Mouse (Mus musculus): Measurements from ENCODE around the gene Ntrk3.

The Ntrk3 gene

GRCm38 (mm10) chr7:78623686-78624085, 114.1 kb downstream of the Ntrk3 start:
- peak; percentile 48 for DNase-seq (ENCODE audit: low spot score)

- DNase-seq (ENCODE audit: low spot score): peak; percentile 43
Measured at GRCm38 (mm10) chr7:78621115-78621514, 116.7 kb downstream of the Ntrk3 start.

- DNase-seq (ENCODE audit: low spot score): no peak
Measured at GRCm38 (mm10) chr7:78619818-78620577, 117.8 kb downstream of the Ntrk3 start.

GRCm38 (mm10) chr7:78605538-78606130, 132.2 kb downstream of the Ntrk3 start:
- no peak for DNase-seq (ENCODE audit: low spot score)

- DNase-seq (ENCODE audit: low spot score): no peak
Measured at GRCm38 (mm10) chr7:78603922-78604321, 133.9 kb downstream of the Ntrk3 start.

GRCm38 (mm10) chr7:78601851-78602250, 136.0 kb downstream of the Ntrk3 start:
- DNase-seq (ENCODE audit: low spot score): no peak

GRCm38 (mm10) chr7:78600886-78601285, 136.9 kb downstream of the Ntrk3 start:
- no peak for DNase-seq (ENCODE audit: low spot score)

- no peak for DNase-seq (ENCODE audit: low spot score)
Measured at GRCm38 (mm10) chr7:78599941-78600677, 137.7 kb downstream of the Ntrk3 start.

- DNase-seq (ENCODE audit: low spot score): no peak
Measured at GRCm38 (mm10) chr7:78598147-78598546, 139.7 kb downstream of the Ntrk3 start.

GRCm38 (mm10) chr7:78597251-78598129, 140.3 kb downstream of the Ntrk3 start:
- DNase-seq (ENCODE audit: low spot score): no peak

GRCm38 (mm10) chr7:78596556-78596955, 141.3 kb downstream of the Ntrk3 start:
- DNase-seq (ENCODE audit: low spot score): no peak

- DNase-seq (ENCODE audit: low spot score): peak; percentile 80
Measured at GRCm38 (mm10) chr7:78595895-78596294, 141.9 kb downstream of the Ntrk3 start.

- no peak for DNase-seq (ENCODE audit: low spot score)
Measured at GRCm38 (mm10) chr7:78592948-78593347, 144.9 kb downstream of the Ntrk3 start.

- no peak for DNase-seq (ENCODE audit: low spot score)
Measured at GRCm38 (mm10) chr7:78592172-78592571, 145.6 kb downstream of the Ntrk3 start.

GRCm38 (mm10) chr7:78589766-78590165, 148.0 kb downstream of the Ntrk3 start:
- DNase-seq (ENCODE audit: low spot score): no peak

- DNase-seq (ENCODE audit: low spot score): no peak
Measured at GRCm38 (mm10) chr7:78586800-78587199, 151.0 kb downstream of the Ntrk3 start.

GRCm38 (mm10) chr7:78585960-78586359, 151.9 kb downstream of the Ntrk3 start:
- DNase-seq (ENCODE audit: low spot score): no peak

- DNase-seq (ENCODE audit: low spot score): no peak
Measured at GRCm38 (mm10) chr7:78584936-78585335, 152.9 kb downstream of the Ntrk3 start.

GRCm38 (mm10) chr7:78584499-78584898, 153.3 kb downstream of the Ntrk3 start:
- no peak for DNase-seq (ENCODE audit: low spot score)

- DNase-seq (ENCODE audit: low spot score): no peak
Measured at GRCm38 (mm10) chr7:78583678-78584077, 154.1 kb downstream of the Ntrk3 start.

GRCm38 (mm10) chr7:78581341-78581740, 156.5 kb downstream of the Ntrk3 start:
- DNase-seq (ENCODE audit: low spot score): no peak

All from MN1 (cell line).